Mouse (Mus musculus) testis, adult 2 months (tissue): ENCODE results near the gene Sh3d21. TPM values are rescaled to one million over a fixed set of nuclear protein-coding genes. Genes with fewer than 3 reads are reported as not detected.

Experiments used
- H3K27ac ChIP-seq: fragments of 200-500 bp; 2 replicates; pipeline ENCODE4 v1.5.1; 2012; ENCODE audit warnings: low read depth, low read length; ENCODE audit not compliant: control insufficient read depth, insufficient read depth
- H3K27me3 ChIP-seq: fragments of 200-500 bp; 2 replicates; pipeline ENCODE4 v1.6.1; 2012; ENCODE audit warnings: mild to moderate bottlenecking, low read length, moderate library complexity; ENCODE audit not compliant: control insufficient read depth, insufficient read depth
- H3K36me3 ChIP-seq: fragments of 200-500 bp; 2 replicates; pipeline ENCODE4 v1.6.1; 2012; ENCODE audit warnings: mild to moderate bottlenecking, low read length; ENCODE audit not compliant: control insufficient read depth, insufficient read depth
- H3K4me1 ChIP-seq: fragments of 200-500 bp; 2 replicates; pipeline ENCODE4 v1.6.1; 2012; ENCODE audit warnings: low read length; ENCODE audit not compliant: control insufficient read depth, insufficient read depth
- H3K4me3 ChIP-seq: fragments of 200-500 bp; 2 replicates; pipeline ENCODE4 v1.5.1; 2012; ENCODE audit warnings: low read depth, mild to moderate bottlenecking, low read length, moderate library complexity, mixed read lengths; ENCODE audit not compliant: control insufficient read depth
- CTCF ChIP-seq: fragments of 200-500 bp; IDR thresholded peaks from 2 replicates; pipeline ENCODE4 v1.5.1; 2012; ENCODE audit warnings: low read depth, mild to moderate bottlenecking, inconsistent platforms, low read length, moderate library complexity; ENCODE audit not compliant: control insufficient read depth, insufficient read depth, insufficient replicate concordance
- POLR2A ChIP-seq: fragments of 200-500 bp; IDR thresholded peaks from 2 replicates; pipeline ENCODE4 v1.6.1; 2012; ENCODE audit warnings: low read depth, mild to moderate bottlenecking, inconsistent platforms, low read length, moderate library complexity; ENCODE audit not compliant: control insufficient read depth
- polyA plus RNA-seq: library from polyadenylated mRNA; depleted of rRNA; stranded (reverse); fragments of >200 nt; gene quantifications from 2 replicates; pipeline ENCODE4 v1.2.3, GENCODE M21; 2012; rRNA removed

Sh3d21 gene
- polyA plus RNA-seq = 285 and 337 TPM in 2 replicates

DNA sequence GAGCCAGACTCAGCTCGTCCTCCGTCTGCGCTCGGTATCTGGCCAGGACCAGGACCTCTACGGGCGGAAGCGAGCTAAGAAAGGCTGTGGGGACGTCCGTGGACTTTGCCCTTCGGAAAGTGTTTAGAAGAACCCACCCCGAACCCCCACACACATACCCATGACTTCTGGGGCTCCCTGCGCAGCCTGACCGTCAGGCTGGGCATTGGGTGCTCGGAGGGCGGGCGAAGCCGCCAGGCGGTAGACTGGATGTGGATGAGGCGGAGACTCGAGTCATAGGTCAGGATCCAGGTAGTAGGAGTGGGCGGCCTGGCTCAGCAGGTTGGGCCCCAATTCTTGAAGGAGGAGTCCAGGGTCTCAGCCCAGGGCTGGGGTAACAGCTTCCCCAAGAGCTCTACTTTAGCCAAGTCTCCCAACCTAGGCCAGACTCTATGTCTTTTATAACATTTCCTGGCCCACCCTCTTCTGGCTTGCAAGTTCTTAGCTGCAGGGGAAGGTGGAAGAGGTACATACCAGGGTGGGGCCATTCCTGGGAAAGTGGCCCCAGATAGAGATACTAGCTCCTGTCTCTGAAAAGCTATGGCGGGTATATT is at the start of gene Sh3d21:
TSS of gene Sh3d21 (minus strand) at position 425 of the 593 bp plus-strand sequence.
- Histone ChIP-seq H3K4me3 (peak within 1 kb of the TSS; percentile 89), H3K4me1 (peaks cover 15% of the 10 kb centered on the region), H3K27ac (peak within 1 kb of the TSS; percentile 80), H3K36me3 (no peaks in the 10 kb centered on the region), H3K27me3 (no peaks in the 10 kb centered on the region)
- TF ChIP-seq POLR2A (no peak), CTCF (no peak)

DNA sequence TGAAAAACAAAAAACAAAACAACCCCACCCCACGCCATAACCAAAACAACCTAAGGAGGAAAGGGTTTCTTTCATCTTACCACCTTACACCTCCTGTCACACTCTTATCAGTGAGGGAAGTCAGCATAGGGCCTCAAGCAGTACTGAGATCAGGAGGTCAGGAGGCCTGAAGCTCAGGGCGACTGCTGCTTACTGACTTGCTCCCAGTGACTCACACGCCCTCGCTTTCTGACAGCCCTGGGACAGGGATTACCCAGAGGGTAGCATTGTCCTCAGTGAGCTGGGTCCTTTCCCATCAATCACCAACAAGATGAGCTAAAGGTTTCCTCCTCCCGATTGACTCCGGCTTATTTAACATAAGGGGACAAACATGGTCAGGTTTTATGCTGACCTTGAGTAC is 43.8 kb upstream of the Sh3d21 start:
- Histone ChIP-seq H3K27me3 (no peaks in the 10 kb centered on the region), H3K36me3 (no peaks in the 10 kb centered on the region), H3K4me1 (peaks cover 14% of the 10 kb centered on the region), H3K4me3 (no peak overlapping the region), H3K27ac (no peak overlapping the region)
- TF ChIP-seq CTCF (no peak), POLR2A (no peak)

DNA sequence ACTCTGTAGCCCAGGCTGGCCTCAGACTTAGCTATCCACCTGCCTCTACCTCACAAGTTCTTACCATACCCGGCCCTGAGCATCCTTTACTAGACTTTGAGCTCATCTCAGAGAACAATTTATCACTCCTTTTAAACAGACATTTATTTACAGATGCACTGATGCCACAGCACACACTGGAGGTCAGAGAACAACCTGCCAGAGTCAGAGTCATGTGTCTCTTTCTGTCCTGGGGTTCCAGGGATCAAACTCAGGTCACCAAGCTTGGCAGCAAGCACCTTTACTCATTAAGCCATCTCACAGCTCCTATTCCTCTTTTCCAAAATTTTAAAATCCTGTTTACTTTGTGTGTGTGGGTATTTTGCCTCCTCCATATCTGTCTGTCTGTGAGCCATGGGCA is 42.1 kb upstream of the Sh3d21 start:
- H3K27ac ChIP-seq = no peak overlapping the region
- no peaks in the 10 kb centered on the region for H3K36me3 ChIP-seq
- H3K4me1 ChIP-seq = peaks cover 17% of the 10 kb centered on the region
- H3K4me3 ChIP-seq = no peak overlapping the region
- no peaks in the 10 kb centered on the region for H3K27me3 ChIP-seq
- TF ChIP-seq POLR2A (no peak), CTCF (no peak)

DNA sequence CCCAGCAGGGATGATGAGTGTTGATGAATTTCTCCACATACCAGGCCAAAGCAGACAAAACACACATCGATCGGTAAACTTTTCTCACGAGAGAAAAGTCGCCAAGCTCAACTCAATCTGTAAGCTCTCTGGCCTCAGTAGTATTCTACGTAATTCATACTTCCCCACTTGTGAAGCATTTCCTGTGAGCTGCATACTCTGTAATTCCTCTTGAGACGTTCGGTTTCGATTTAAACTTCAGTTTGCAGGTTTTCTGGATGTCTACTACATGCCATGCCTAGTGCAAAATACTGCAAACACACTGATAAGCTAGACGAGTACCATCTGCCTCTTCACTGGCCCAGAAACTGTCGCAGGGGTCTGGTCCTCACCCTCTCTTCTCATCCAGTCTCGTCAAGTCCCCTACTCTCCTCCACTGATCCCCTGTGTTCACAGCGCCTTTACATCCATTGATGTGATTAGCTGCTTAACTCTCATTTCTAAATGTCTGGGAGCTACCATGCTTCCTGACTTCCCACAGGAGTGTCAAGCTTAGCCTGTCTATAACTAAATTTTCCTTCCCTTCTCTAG is 41.5 kb upstream of the Sh3d21 start:
- H3K4me1 ChIP-seq = peaks cover 17% of the 10 kb centered on the region
- H3K36me3 ChIP-seq = no peaks in the 10 kb centered on the region
- H3K27ac ChIP-seq = no peak overlapping the region
- peak overlapping the region; percentile 89 for H3K4me3 ChIP-seq
- no peak for TF ChIP-seq POLR2A
- TF ChIP-seq CTCF = no peak
- no peaks in the 10 kb centered on the region for H3K27me3 ChIP-seq

DNA sequence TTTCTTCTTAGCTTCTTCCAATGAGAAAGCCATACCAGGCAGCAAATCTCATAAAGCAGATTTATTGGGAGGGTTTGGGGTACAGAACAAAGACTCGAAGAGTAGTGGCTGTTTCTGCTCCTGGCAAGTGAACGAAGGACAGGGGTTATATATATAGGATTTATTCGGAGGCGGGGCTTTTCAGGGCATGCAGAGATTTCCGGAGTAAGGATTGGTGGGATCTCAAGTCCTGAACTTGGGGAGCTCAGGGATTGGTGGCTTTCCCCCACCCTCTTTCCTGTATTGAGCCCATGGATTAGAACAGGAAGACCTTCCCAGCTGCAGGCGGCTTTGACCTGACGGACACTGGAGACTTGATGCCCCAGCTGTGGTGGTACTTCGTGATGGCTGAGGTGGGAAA is 40.7 kb upstream of the Sh3d21 start:
- TF ChIP-seq POLR2A (no peak), CTCF (no peak)
- H3K36me3 ChIP-seq = no peaks in the 10 kb centered on the region
- peak overlapping the region; percentile 99 for H3K27ac ChIP-seq
- peaks cover 17% of the 10 kb centered on the region for H3K4me1 ChIP-seq
- no peaks in the 10 kb centered on the region for H3K27me3 ChIP-seq
- peak overlapping the region; percentile 89 for H3K4me3 ChIP-seq

DNA sequence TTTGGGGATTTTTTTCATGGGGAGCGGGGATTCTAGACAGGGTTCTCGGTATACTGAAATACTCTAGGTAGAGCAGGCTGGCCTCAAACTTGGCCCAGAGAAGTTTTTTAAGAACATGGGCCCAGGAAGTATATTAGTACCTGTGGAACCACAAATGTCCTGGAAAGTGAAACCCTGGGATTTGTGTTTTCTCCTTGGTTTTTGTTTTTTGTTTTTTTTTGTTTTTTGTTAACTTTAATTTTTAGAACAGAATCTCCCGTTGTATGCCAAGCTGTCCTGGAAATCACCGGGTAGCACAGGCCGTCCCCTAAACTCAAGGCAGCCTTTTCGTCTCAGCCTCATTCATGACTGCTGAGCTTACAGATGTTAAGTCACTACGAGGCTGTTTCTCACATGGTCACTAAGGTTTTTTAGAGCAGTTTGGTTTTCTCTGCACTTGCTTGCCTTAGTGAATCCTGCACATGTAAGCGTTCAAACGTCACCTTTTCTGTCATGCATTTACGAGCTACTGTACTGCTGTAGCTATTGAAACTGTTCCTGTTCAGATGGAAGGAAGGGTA is 40.1 kb upstream of the Sh3d21 start:
- no peak for TF ChIP-seq CTCF
- no peak for TF ChIP-seq POLR2A
- H3K36me3 ChIP-seq = no peaks in the 10 kb centered on the region
- no peaks in the 10 kb centered on the region for H3K27me3 ChIP-seq
- H3K4me3 ChIP-seq = peak overlapping the region; percentile 89
- peaks cover 17% of the 10 kb centered on the region for H3K4me1 ChIP-seq
- H3K27ac ChIP-seq = peak overlapping the region; percentile 99

DNA sequence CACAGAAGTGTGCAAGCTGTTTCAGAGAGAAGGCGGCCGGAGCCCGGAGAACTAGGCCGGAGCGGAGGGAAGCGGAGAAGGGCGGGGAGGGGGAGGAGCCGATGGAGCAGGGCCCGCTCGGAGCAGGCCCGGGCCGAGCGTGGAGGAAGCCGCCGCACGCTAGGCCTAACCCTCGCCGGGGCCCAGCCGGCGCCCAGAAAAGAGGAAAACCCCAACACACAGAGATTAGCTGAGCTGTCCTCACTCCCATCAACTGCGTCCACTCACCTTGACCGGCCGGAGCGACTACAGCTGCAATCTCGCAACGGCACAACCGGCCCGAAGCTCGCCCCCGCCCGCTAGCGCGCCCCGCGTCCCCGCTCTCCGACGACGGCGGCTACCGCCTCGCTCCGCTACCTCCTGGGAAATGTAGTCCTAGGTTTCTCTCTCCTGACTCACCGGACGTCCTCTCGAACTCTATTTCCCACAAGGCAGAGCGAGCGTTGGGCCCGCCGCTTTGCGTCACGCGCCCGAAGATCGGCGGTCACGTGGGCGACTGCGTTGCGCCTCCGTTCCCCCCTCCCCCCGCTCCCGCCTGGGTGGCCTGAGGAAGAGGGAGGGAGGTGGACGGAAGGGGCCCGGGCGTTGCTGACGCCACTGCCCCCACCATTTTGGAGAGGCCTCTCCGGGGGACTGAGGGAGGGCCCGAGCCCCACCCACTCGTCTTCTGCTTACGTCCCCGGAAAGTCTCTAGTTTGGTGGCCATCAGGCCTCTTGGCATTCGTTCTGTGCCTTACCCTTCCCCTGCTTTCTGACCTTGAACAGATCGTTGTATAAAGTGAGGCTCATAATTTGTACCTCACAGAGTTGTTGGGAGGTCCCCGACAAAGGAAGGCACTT is 39.3 kb upstream of the Sh3d21 start, which contains the start of gene Thrap3:
TSS of gene Thrap3 (minus strand) at position 458 of the 879 bp plus-strand sequence.
- Histone ChIP-seq H3K27ac (peak within 1 kb of the TSS; percentile 99), H3K4me1 (peaks cover 17% of the 10 kb centered on the region), H3K27me3 (no peaks in the 10 kb centered on the region), H3K4me3 (peak within 1 kb of the TSS; percentile 89), H3K36me3 (no peaks in the 10 kb centered on the region; the same call in 1 of the 2 replicates)
- TF ChIP-seq POLR2A = peak; percentile 81
- TF ChIP-seq CTCF = no peak
